Mouse (Mus musculus) cerebellum, adult 11-12 months (tissue): Measurements from ENCODE around the gene Bud31.
"Not testable (repeated sequence)": the region's sequence is repeated elsewhere in the genome, so short reads cannot be mapped to it uniquely, and the experiment has no call there.

Source experiments
- DNase-seq: peaks from one replicate; pipeline ENCODE4 v3.0.0; 2022

Bud31 gene

GRCm38 (mm10) chr5:145129773-145130172 lies 10.4 kb upstream of the Bud31 start:
- DNase-seq, result not testable (repeated sequence)

GRCm38 (mm10) chr5:145130191-145130590 lies 10.0 kb upstream of the Bud31 start:
- no peak for DNase-seq

GRCm38 (mm10) chr5:145130995-145131394 lies 9.2 kb upstream of the Bud31 start:
- no peak for DNase-seq

- DNase-seq, result not testable (repeated sequence)
Measured at GRCm38 (mm10) chr5:145133275-145133674, 6.9 kb upstream of the Bud31 start.

GRCm38 (mm10) chr5:145138836-145139235 lies 1.3 kb upstream of the Bud31 start:
- peak; percentile 31 for DNase-seq

GRCm38 (mm10) chr5:145140611-145141010 lies 449 bp downstream of the Bud31 start:
- peak; percentile 34 for DNase-seq

- DNase-seq, result no peak
Measured at GRCm38 (mm10) chr5:145147748-145148147, 7.6 kb downstream of the Bud31 start.

- no peak for DNase-seq
Measured at GRCm38 (mm10) chr5:145149294-145149693, 9.1 kb downstream of the Bud31 start.

GRCm38 (mm10) chr5:145152690-145153089 lies 12.5 kb downstream of the Bud31 start:
- no peak for DNase-seq

- DNase-seq, result no peak
Measured at GRCm38 (mm10) chr5:145161361-145161760, 21.2 kb downstream of the Bud31 start.

- no peak for DNase-seq
Measured at GRCm38 (mm10) chr5:145164710-145165109, 24.5 kb downstream of the Bud31 start.

- DNase-seq, result peak; percentile 21
Measured at GRCm38 (mm10) chr5:145165184-145165583, 25.0 kb downstream of the Bud31 start.

- DNase-seq, result peak; percentile 98
Measured at GRCm38 (mm10) chr5:145166536-145167305, 26.6 kb downstream of the Bud31 start, which contains the start of the genes Ptcd1 and Cpsf4. Ptcd1 (minus strand) TSS chr5:145167108. Cpsf4 (plus strand) TSS chr5:145167213.

- no peak for DNase-seq
Measured at GRCm38 (mm10) chr5:145167306-145167661, 27.1 kb downstream of the Bud31 start.

GRCm38 (mm10) chr5:145178461-145178980 lies 38.4 kb downstream of the Bud31 start:
- no peak for DNase-seq

- no peak for DNase-seq
Measured at GRCm38 (mm10) chr5:145185244-145185643, 45.1 kb downstream of the Bud31 start.

GRCm38 (mm10) chr5:145189416-145189815 lies 49.3 kb downstream of the Bud31 start:
- no peak for DNase-seq

GRCm38 (mm10) chr5:145190373-145190772 lies 50.2 kb downstream of the Bud31 start:
- DNase-seq, result no peak

- peak; percentile 89 for DNase-seq
Measured at GRCm38 (mm10) chr5:145190875-145191798, 51.0 kb downstream of the Bud31 start.

- no peak for DNase-seq
Measured at GRCm38 (mm10) chr5:145191962-145192361, 51.8 kb downstream of the Bud31 start, which contains the start of gene Atp5j2. Atp5j2 (minus strand) TSS chr5:145192062.
